In the genomic region with DNA sequence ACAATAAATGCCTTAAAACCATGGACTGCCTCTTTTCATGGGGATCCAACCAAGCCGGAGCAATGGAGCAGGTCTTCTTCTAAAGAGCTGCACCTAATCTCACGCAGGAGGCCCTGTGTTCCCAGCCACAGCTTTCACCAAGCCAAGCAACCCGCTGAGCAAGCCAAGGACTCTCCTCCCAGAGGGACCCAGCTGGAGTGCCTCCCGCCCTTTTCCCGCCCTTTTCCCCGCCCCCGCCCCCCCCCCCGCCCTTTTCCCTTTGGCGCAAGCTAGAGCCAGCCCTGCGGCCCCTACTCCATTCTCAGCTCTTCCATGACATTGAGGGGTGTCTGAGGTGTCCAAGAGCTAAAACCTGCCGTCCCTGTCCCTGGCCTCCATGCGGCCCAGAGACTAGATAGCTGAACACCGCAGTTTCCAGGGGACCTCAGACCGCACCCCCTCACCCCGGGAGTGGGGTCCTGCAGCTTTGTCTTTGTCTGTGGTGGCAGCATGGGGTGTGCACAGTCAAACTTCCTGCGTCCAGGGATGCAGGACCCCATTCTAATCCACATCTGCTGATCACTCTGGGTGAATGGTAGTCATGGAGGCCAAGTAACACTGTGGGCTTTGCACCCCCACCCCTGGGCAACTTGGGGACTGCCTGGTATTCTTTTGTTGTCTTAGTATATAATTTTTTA, we compare ENCODE assay signal across 8 mouse cellular contexts. TPM values are rescaled to one million over a fixed set of nuclear protein-coding genes. Genes with fewer than 3 reads are reported as not detected.
DNase-seq lines count a peak whose midpoint lies in the region; ATAC-seq and TF ChIP-seq lines count a peak whose summit lies in the region.

No protein-coding gene starts in this region.

- H3K9me3 ChIP-seq in lung, embryonic 14.5 days (ENCODE audit: low read depth, low read length), result 0 out of 2 replicates have a peak, but pooled peaks cover 2% of the 10 kb centered on the region
- H3K9me3 ChIP-seq in neural tube, embryonic 13.5 days, result peaks cover 6% of the 10 kb centered on the region; the same call in 1 of the 2 replicates

- peak; percentile 70 for DNase-seq in lung, embryonic 14.5 days
- DNase-seq in lung, postnatal 25 days (ENCODE audit: low spot score), result no peak
- peak; percentile 30 to 31 for DNase-seq in heart, adult 9 months (ENCODE audit: low spot score in 2 of 2)
- DNase-seq in kidney, postnatal 10 days, result peak; percentile 50
- no peak for DNase-seq in cerebellum, adult 8-10 months
- no peak for DNase-seq in cerebellum, adult 9-10 months
- no peak for DNase-seq in left cerebral cortex, adult 9 months (ENCODE audit: low spot score in 2 of 2)

- H3K4me1 ChIP-seq in lung, embryonic 14.5 days (ENCODE audit: insufficient read depth), result no peaks in the 10 kb centered on the region
- no peaks in the 10 kb centered on the region; the same call in 1 of the 2 replicates for H3K4me1 ChIP-seq in neural tube, embryonic 13.5 days (replicated peaks)

- peak overlapping the region; percentile 52 for H3K4me2 ChIP-seq in lung, embryonic 14.5 days
- peak overlapping the region; percentile 25 for H3K4me2 ChIP-seq in neural tube, embryonic 13.5 days

- peak overlapping the region; percentile 2; the same call in 1 of the 2 replicates for H3K9ac ChIP-seq in lung, embryonic 14.5 days
- H3K9ac ChIP-seq in neural tube, embryonic 13.5 days, result no peak overlapping the region

- H3K27me3 ChIP-seq in lung, embryonic 14.5 days (ENCODE audit: insufficient read depth, low read length), result no peaks in the 10 kb centered on the region
- H3K27me3 ChIP-seq in neural tube, embryonic 13.5 days, result no peaks in the 10 kb centered on the region

- no peak for TF ChIP-seq CTCF in lung, embryonic 14.5 days (IDR thresholded peaks at IDR 0.05; ENCODE audit: low read depth)

- peak; percentile 80 for ATAC-seq in lung, embryonic 14.5 days (ENCODE audit: insufficient read depth)
- no peak for ATAC-seq in neural tube, embryonic 13.5 days (ENCODE audit: low read depth)

- 14% methylated on average over 14 of the region's 16 CpGs for WGBS in lung, embryonic 14.5 days
- WGBS in neural tube, embryonic 13.5 days, result 30% methylated on average over 13 of the region's 16 CpGs

- H3K27ac ChIP-seq in lung, embryonic 14.5 days (ENCODE audit: low read depth), result no peak overlapping the region
- H3K27ac ChIP-seq in neural tube, embryonic 13.5 days (replicated peaks), result no peak overlapping the region

- no peaks in the 10 kb centered on the region for H3K36me3 ChIP-seq in lung, embryonic 14.5 days (ENCODE audit: insufficient read depth)
- no peaks in the 10 kb centered on the region for H3K36me3 ChIP-seq in neural tube, embryonic 13.5 days

- peak overlapping the region; percentile 10; the same call in 1 of the 2 replicates for H3K4me3 ChIP-seq in lung, embryonic 14.5 days (ENCODE audit: low read depth, low read length)
- H3K4me3 ChIP-seq in neural tube, embryonic 13.5 days, result no peak overlapping the region

RNA-seq across cellular contexts. Expression of a gene that starts 33.6 kb away (rescaled TPM):
- polyA plus RNA-seq in lung, embryonic 14.5 days (2014; fragmentation: Nextera tagmentation; extraction: Ambion mirVana), result 37.6 and 39.4 TPM in 2 replicates
- polyA plus RNA-seq in neural tube, embryonic 13.5 days (2015; fragmentation: Nextera tagmentation; extraction: Ambion mirVana), result 22.9 and 26.4 TPM in 2 replicates

RNA-seq across cellular contexts. Expression of a gene that starts 41.8 kb away (rescaled TPM):
- not detected in 2 replicates for polyA plus RNA-seq in lung, embryonic 14.5 days (2014; fragmentation: Nextera tagmentation; extraction: Ambion mirVana)
- polyA plus RNA-seq in neural tube, embryonic 13.5 days (2015; fragmentation: Nextera tagmentation; extraction: Ambion mirVana), result not detected in 2 replicates

Comparison
In these comparisons a context has a peak if more than half of its experiments do, and no peak if none do; other contexts are left out.
1. DNase-seq: peak in lung, embryonic 14.5 days (single experiment), heart, adult 9 months (2 of 2) and kidney, postnatal 10 days (single experiment); none in lung, postnatal 25 days (single experiment), cerebellum, adult 8-10 months (single experiment), cerebellum, adult 9-10 months (single experiment) and left cerebral cortex, adult 9 months (0 of 2).